Mouse (Mus musculus): Measurements from ENCODE around the gene Ppp1r2. TPM values are rescaled to one million over a fixed set of nuclear protein-coding genes. Genes with fewer than 3 reads are reported as not detected.

Gene Ppp1r2
- polyA plus RNA-seq, 1 experiment from 2014 or later = 99.9 TPM

- DNase-seq (ENCODE audit: low spot score) = no peak
- H3K27me3 ChIP-seq (ENCODE audit: insufficient read depth, poor library complexity, severe bottlenecking) = no peaks in the 10 kb centered on the region
- H3K9me3 ChIP-seq = peaks cover 7% of the 10 kb centered on the region; the same call in 1 of the 2 replicates
- WGBS = 79% methylated on average over 9 of the region's 9 CpGs
- H3K27ac ChIP-seq = no peak overlapping the region
- no peak overlapping the region for H3K4me3 ChIP-seq
- no peaks in the 10 kb centered on the region for H3K4me1 ChIP-seq (replicated peaks)
- H3K36me3 ChIP-seq = no peaks in the 10 kb centered on the region
Observed at GRCm38 (mm10) chr16:31211503-31211902, 63.6 kb downstream of the Ppp1r2 start.

GRCm38 (mm10) chr16:31210453-31210852 is 64.6 kb downstream of the Ppp1r2 start:
- Histone ChIP-seq H3K9me3 (peaks cover 4% of the 10 kb centered on the region; the same call in 1 of the 2 replicates), H3K36me3 (no peaks in the 10 kb centered on the region), H3K4me3 (no peak overlapping the region), H3K27ac (no peak overlapping the region), H3K27me3 (ENCODE audit: insufficient read depth, poor library complexity, severe bottlenecking) (no peaks in the 10 kb centered on the region), H3K4me1 (replicated peaks) (no peaks in the 10 kb centered on the region)
- 84% methylated on average over 4 of the region's 4 CpGs for WGBS
- DNase-seq (ENCODE audit: low spot score) = no peak

- no peaks in the 10 kb centered on the region for H3K27me3 ChIP-seq (ENCODE audit: insufficient read depth, poor library complexity, severe bottlenecking)
- DNase-seq (ENCODE audit: low spot score) = no peak
- no peaks in the 10 kb centered on the region for H3K36me3 ChIP-seq
- no peak overlapping the region for H3K27ac ChIP-seq
- H3K4me1 ChIP-seq (replicated peaks) = no peaks in the 10 kb centered on the region
- WGBS = 81% methylated on average over 5 of the region's 5 CpGs
- no peaks in the 10 kb centered on the region for H3K9me3 ChIP-seq
- H3K4me3 ChIP-seq = no peak overlapping the region
Observed at GRCm38 (mm10) chr16:31209911-31210310, 65.2 kb downstream of the Ppp1r2 start.

GRCm38 (mm10) chr16:31205726-31206125 is 69.4 kb downstream of the Ppp1r2 start:
- Histone ChIP-seq H3K36me3 (no peaks in the 10 kb centered on the region), H3K4me3 (no peak overlapping the region), H3K27ac (no peak overlapping the region), H3K9me3 (no peaks in the 10 kb centered on the region), H3K4me1 (replicated peaks) (peaks cover 11% of the 10 kb centered on the region; the same call in 1 of the 2 replicates), H3K27me3 (ENCODE audit: insufficient read depth, poor library complexity, severe bottlenecking) (no peaks in the 10 kb centered on the region)
- WGBS = 90% methylated on average over 7 of the region's 7 CpGs
- no peak for DNase-seq (ENCODE audit: low spot score)

- no peaks in the 10 kb centered on the region for H3K36me3 ChIP-seq
- H3K27ac ChIP-seq = no peak overlapping the region
- no peaks in the 10 kb centered on the region for H3K27me3 ChIP-seq (ENCODE audit: insufficient read depth, poor library complexity, severe bottlenecking)
- 92% methylated on average over 8 of the region's 8 CpGs for WGBS
- no peak overlapping the region for H3K4me3 ChIP-seq
- no peak for DNase-seq (ENCODE audit: low spot score)
- no peaks in the 10 kb centered on the region for H3K9me3 ChIP-seq
- peaks cover 13% of the 10 kb centered on the region for H3K4me1 ChIP-seq (replicated peaks)
Observed at GRCm38 (mm10) chr16:31205187-31205586, 69.9 kb downstream of the Ppp1r2 start.

GRCm38 (mm10) chr16:31204216-31204615 is 70.9 kb downstream of the Ppp1r2 start:
- H3K27me3 ChIP-seq (ENCODE audit: insufficient read depth, poor library complexity, severe bottlenecking) = no peaks in the 10 kb centered on the region
- no peak overlapping the region for H3K4me3 ChIP-seq
- H3K36me3 ChIP-seq = no peaks in the 10 kb centered on the region
- no peak overlapping the region for H3K27ac ChIP-seq
- WGBS = 77% methylated on average over 1 of the region's 1 CpGs
- no peaks in the 10 kb centered on the region for H3K9me3 ChIP-seq
- DNase-seq (ENCODE audit: low spot score) = no peak
- peaks cover 22% of the 10 kb centered on the region for H3K4me1 ChIP-seq (replicated peaks)

GRCm38 (mm10) chr16:31201704-31202103 is 73.4 kb downstream of the Ppp1r2 start:
- no peaks in the 10 kb centered on the region for H3K27me3 ChIP-seq (ENCODE audit: insufficient read depth, poor library complexity, severe bottlenecking)
- H3K36me3 ChIP-seq = no peaks in the 10 kb centered on the region
- H3K9me3 ChIP-seq = no peaks in the 10 kb centered on the region
- WGBS = 84% methylated on average over 2 of the region's 2 CpGs
- H3K4me1 ChIP-seq (replicated peaks) = peaks cover 32% of the 10 kb centered on the region
- peak overlapping the region; percentile 94 for H3K27ac ChIP-seq
- H3K4me3 ChIP-seq = peak overlapping the region; percentile 98
- DNase-seq (ENCODE audit: low spot score) = no peak

Other genes with a start within 250 kb of the Ppp1r2 start
- gene Xxylt1, start 193.8 kb downstream of the Ppp1r2 start, polyA plus RNA-seq (2016; fragmentation: Nextera tagmentation; extraction: Ambion mirVana) = 12.1 and 15.1 TPM in 2 replicates
- 16.8 and 20.1 TPM in 2 replicates for gene Acap2, start 74.0 kb downstream of the Ppp1r2 start, polyA plus RNA-seq (2016; fragmentation: Nextera tagmentation; extraction: Ambion mirVana)
- 18.0 and 41.8 TPM in 2 replicates for gene Apod, start 39.5 kb upstream of the Ppp1r2 start, polyA plus RNA-seq (2016; fragmentation: Nextera tagmentation; extraction: Ambion mirVana)
- 14.0 and 28.8 TPM in 2 replicates for gene Bdh1, start 147.0 kb upstream of the Ppp1r2 start, polyA plus RNA-seq (2016; fragmentation: Nextera tagmentation; extraction: Ambion mirVana)

Measured in hindbrain, embryonic 10.5 days (tissue).